Mouse (Mus musculus): Measurements from ENCODE around the gene Gnb1. TPM values are rescaled to one million over a fixed set of nuclear protein-coding genes. Genes with fewer than 3 reads are reported as not detected.

Gene Gnb1
- total and polyA plus RNA-seq, 3 experiments: 78.1 to 489 TPM; not detected in 1

GRCm38 (mm10) chr4:155505671-155506295 is 14.6 kb downstream of the Gnb1 start:
- Histone ChIP-seq H3K9ac (ENCODE audit: control insufficient read depth, low read depth, low read length, poor library complexity, severe bottlenecking) (no peak overlapping the region), H3K27me3 (ENCODE audit: control insufficient read depth in 1 of 2, insufficient read depth in 2 of 2, low read length in 2 of 2) (no peaks in the 10 kb centered on the region), H3K4me3 (ENCODE audit: control insufficient read depth in 1 of 2, insufficient read depth in 1 of 2, low read depth in 2 of 2, low read length in 2 of 2) (no peak overlapping the region), H3K9me3 (replicated peaks; ENCODE audit: insufficient read depth, low read length) (no peaks in the 10 kb centered on the region), H3K79me2 (ENCODE audit: control insufficient read depth, insufficient read depth, low read length, poor library complexity) (peaks cover 74% of the 10 kb centered on the region), H3K4me1 (ENCODE audit: control insufficient read depth in 1 of 2, insufficient read depth in 2 of 2, low read length in 2 of 2) (peaks cover 11 to 24% of the 10 kb centered on the region in 2 experiments), H3K36me3 (ENCODE audit: control insufficient read depth in 1 of 2, insufficient read depth in 2 of 2, low read length in 2 of 2) (peaks cover 4 to 33% of the 10 kb centered on the region in 2 experiments), H3K27ac (ENCODE audit: control insufficient read depth, low read depth, low read length) (no peak overlapping the region)
- no peak for DNase-seq (ENCODE audit: low read depth, low spot score)
- TF ChIP-seq TCF12 (IDR thresholded peaks at IDR 0.05; ENCODE audit: low read depth, low read length): no peak
- TF ChIP-seq E2F4 (IDR thresholded peaks at IDR 0.05; ENCODE audit: borderline replicate concordance, low read depth, low read length): no peak

DNA sequence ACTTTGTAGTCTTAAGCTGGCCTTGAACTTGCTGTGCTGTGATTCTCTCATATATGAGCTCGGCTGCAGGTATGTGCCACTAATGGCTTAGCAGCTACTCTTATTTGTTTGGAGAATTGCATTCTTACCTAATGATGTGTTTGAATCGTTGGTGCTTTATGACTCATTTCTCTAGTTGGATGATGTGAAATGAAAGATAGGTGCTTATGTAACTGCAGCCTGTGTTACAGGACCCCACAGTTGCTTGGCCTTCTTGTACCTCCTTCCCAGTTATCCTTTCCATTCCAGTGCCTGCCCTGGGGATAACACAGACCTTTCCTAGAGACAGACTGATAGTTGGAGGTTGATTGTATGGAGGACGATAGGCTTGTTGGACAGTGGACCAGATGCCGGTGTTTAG is 17.5 kb downstream of the Gnb1 start:
- TF ChIP-seq ZKSCAN1 (IDR thresholded peaks at IDR 0.05; ENCODE audit: low read depth, low read length): no peak
- TF ChIP-seq JUND (IDR thresholded peaks at IDR 0.05; ENCODE audit: low read depth, low read length): no peak
- TF ChIP-seq KAT2A (conservative IDR thresholded peaks at IDR 0.05; ENCODE audit: low read depth, low read length): no peak
- no peak for TF ChIP-seq ETS1 (IDR thresholded peaks at IDR 0.05; ENCODE audit: low read depth, low read length)
- no peak for TF ChIP-seq MAFK (IDR thresholded peaks at IDR 0.05; ENCODE audit: borderline replicate concordance, low read depth, low read length)
- TF ChIP-seq MAZ (IDR thresholded peaks at IDR 0.05; ENCODE audit: low read depth, low read length): no peak
- no peak for TF ChIP-seq GATA1 (IDR thresholded peaks at IDR 0.05; ENCODE audit: low read depth, low read length)
- TF ChIP-seq RCOR1 (IDR thresholded peaks at IDR 0.05; ENCODE audit: low read depth, low read length): no peak
- TF ChIP-seq MYC (IDR thresholded peaks at IDR 0.05; ENCODE audit: low read depth, low read length): no peak
- TF ChIP-seq TAL1 (IDR thresholded peaks at IDR 0.05; ENCODE audit: low read length): no peak
- TF ChIP-seq HCFC1 (IDR thresholded peaks at IDR 0.05; ENCODE audit: low read depth, low read length): no peak
- TF ChIP-seq SMC3 (IDR thresholded peaks at IDR 0.05; ENCODE audit: low read depth, low read length): no peak
- TF ChIP-seq MEF2A (IDR thresholded peaks at IDR 0.05; ENCODE audit: extremely low read depth, insufficient replicate concordance, low read depth, low read length, poor library complexity, severe bottlenecking): no peak
- no peak for TF ChIP-seq POLR2AphosphoS2 (IDR thresholded peaks at IDR 0.05; ENCODE audit: low read length)
- no peak for TF ChIP-seq TCF12 (IDR thresholded peaks at IDR 0.05; ENCODE audit: low read depth, low read length)
- no peak for TF ChIP-seq NELFE (IDR thresholded peaks at IDR 0.05; ENCODE audit: low read depth, low read length)
- no peak for TF ChIP-seq MXI1 (IDR thresholded peaks at IDR 0.05; ENCODE audit: low read depth, low read length)
- TF ChIP-seq POLR2AphosphoS5 (IDR thresholded peaks at IDR 0.05; ENCODE audit: borderline replicate concordance, low read depth, low read length): no peak
- no peak for TF ChIP-seq USF2 (IDR thresholded peaks at IDR 0.05; ENCODE audit: borderline replicate concordance in 1 of 2, insufficient read depth in 1 of 2, low read depth in 1 of 2, low read length in 2 of 2)
- no peak for TF ChIP-seq UBTF (IDR thresholded peaks at IDR 0.05; ENCODE audit: borderline replicate concordance, insufficient read depth, low read depth, low read length)

More for the DNA sequence above, 17.5 kb downstream of the Gnb1 start:
- peaks cover 76% of the 10 kb centered on the region for H3K79me2 ChIP-seq (ENCODE audit: control insufficient read depth, insufficient read depth, low read length, poor library complexity)
- DNase-seq (ENCODE audit: low read depth, low spot score): no peak
- no peak overlapping the region for H3K4me3 ChIP-seq (ENCODE audit: control insufficient read depth in 1 of 2, insufficient read depth in 1 of 2, low read depth in 2 of 2, low read length in 2 of 2)
- H3K4me1 ChIP-seq (ENCODE audit: control insufficient read depth in 1 of 2, insufficient read depth in 2 of 2, low read length in 2 of 2): peaks cover 11 to 21% of the 10 kb centered on the region in 2 experiments
- H3K36me3 ChIP-seq (ENCODE audit: control insufficient read depth in 1 of 2, insufficient read depth in 2 of 2, low read length in 2 of 2): peaks cover 9 to 31% of the 10 kb centered on the region in 2 experiments
- H3K9me3 ChIP-seq (replicated peaks; ENCODE audit: insufficient read depth, low read length): no peaks in the 10 kb centered on the region
- no peak overlapping the region for H3K27ac ChIP-seq (ENCODE audit: control insufficient read depth, low read depth, low read length)
- H3K9ac ChIP-seq (ENCODE audit: control insufficient read depth, low read depth, low read length, poor library complexity, severe bottlenecking): no peak overlapping the region
- H3K27me3 ChIP-seq (ENCODE audit: control insufficient read depth in 1 of 2, insufficient read depth in 2 of 2, low read length in 2 of 2): no peaks in the 10 kb centered on the region

Measured in MEL (cell line).